In the genomic region with DNA sequence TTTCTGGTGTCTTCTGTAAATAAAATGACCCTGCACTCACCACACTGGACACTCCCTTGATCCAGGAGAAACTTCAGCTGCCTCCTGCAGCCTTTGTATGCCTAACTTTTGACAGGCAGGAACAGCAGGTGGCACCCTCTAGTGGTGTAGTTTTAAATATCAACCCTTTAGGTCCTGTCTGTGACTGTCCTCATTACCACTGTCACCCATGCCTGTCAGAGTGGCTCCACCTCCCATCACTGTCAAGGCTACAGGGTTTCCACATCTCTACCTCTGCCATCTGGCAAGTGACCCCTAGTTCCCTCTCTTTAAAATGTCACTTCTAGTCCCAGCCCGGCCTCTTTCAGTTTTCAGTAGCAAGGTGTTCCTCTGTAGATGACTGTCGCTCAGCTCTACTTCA, we compare ENCODE assay signal across 8 mouse cellular contexts.
DNase-seq lines count a peak whose midpoint lies in the region; ATAC-seq and TF ChIP-seq lines count a peak whose summit lies in the region.

No protein-coding gene starts in this region.

- no peak overlapping the region for H3K27ac ChIP-seq in kidney, adult 2 months (ENCODE audit: insufficient read depth, low read depth, low read length)
- H3K27ac ChIP-seq in liver, adult 2 months (replicated peaks; ENCODE audit: insufficient read depth, low read depth, low read length), result no peak overlapping the region

- no peaks in the 10 kb centered on the region for H3K36me3 ChIP-seq in kidney, adult 2 months (ENCODE audit: control insufficient read depth, insufficient read depth, low read length)
- no peaks in the 10 kb centered on the region for H3K36me3 ChIP-seq in liver, adult 2 months (ENCODE audit: control insufficient read depth, insufficient read depth, low read length)

- peak; percentile 66 for TF ChIP-seq CTCF in kidney, adult 2 months (conservative IDR thresholded peaks at IDR 0.05; ENCODE audit: insufficient read depth, insufficient read length, low read depth, low read length)
- TF ChIP-seq CTCF in liver, adult 2 months (IDR thresholded peaks at IDR 0.05; ENCODE audit: low read depth, low read length), result peak; percentile 67

- peaks cover 6% of the 10 kb centered on the region; the same call in 1 of the 2 replicates for H3K4me1 ChIP-seq in kidney, adult 2 months (ENCODE audit: control insufficient read depth, insufficient read depth, low read length)
- H3K4me1 ChIP-seq in liver, adult 2 months (ENCODE audit: control insufficient read depth, insufficient read depth, low read length), result peaks cover 13% of the 10 kb centered on the region

- WGBS in kidney, adult 2 months, result 49% methylated on average over 2 of the region's 2 CpGs
- 46% methylated on average over 2 of the region's 2 CpGs for WGBS in liver, adult 2 months

- peaks cover 11% of the 10 kb centered on the region; the same call in 1 of the 2 replicates for H3K79me2 ChIP-seq in liver, adult 2 months (ENCODE audit: control insufficient read depth, insufficient read depth, low read length)

- peak; percentile 71 to 76 for DNase-seq in B cell, adult 2 months
- peak; percentile 14 for DNase-seq in MN1 (ENCODE audit: low spot score)
- DNase-seq in cerebellum, adult 9-10 months, result peak; percentile 66
- peak; percentile 66 for DNase-seq in gastrocnemius, adult 18-20 months (ENCODE audit: low spot score)
- DNase-seq in kidney, adult 2 months, result peak; percentile 69
- peak; percentile 77 for DNase-seq in liver, adult 2 months (ENCODE audit: extremely low read depth, low read depth, low spot score)
- DNase-seq in ovary, postnatal 36 days (ENCODE audit: low spot score), result no peak

- TF ChIP-seq POLR2A in kidney, adult 2 months (IDR thresholded peaks at IDR 0.05; ENCODE audit: low read depth, low read length), result no peak
- no peak for TF ChIP-seq POLR2A in liver, adult 2 months (IDR thresholded peaks at IDR 0.05; ENCODE audit: extremely low read depth, insufficient read depth, low read length)

- H3K9ac ChIP-seq in liver, adult 2 months (ENCODE audit: low read depth, low read length), result no peak overlapping the region

- H3K27me3 ChIP-seq in kidney, adult 2 months (replicated peaks; ENCODE audit: control insufficient read depth, insufficient read depth, low read length), result no peaks in the 10 kb centered on the region
- no peaks in the 10 kb centered on the region for H3K27me3 ChIP-seq in liver, adult 2 months (ENCODE audit: control insufficient read depth, insufficient read depth, low read length)

- no peak overlapping the region for H3K4me3 ChIP-seq in kidney, adult 2 months (ENCODE audit: insufficient read depth, low read depth, low read length)
- no peak overlapping the region for H3K4me3 ChIP-seq in liver, adult 2 months (ENCODE audit: insufficient read depth, low read depth, low read length)

- peak; percentile 87 for ATAC-seq in monocyte, adult 5-6 weeks (replicated peaks; ENCODE audit: insufficient number of reproducible peaks, low FRiP score, low TSS enrichment, poor library complexity, severe bottlenecking)
